In genomic region chr2:50306663-50307320, GRCm38 (mm10) we compare ENCODE assay signal across 7 mouse cellular contexts. TPM values are rescaled to one million over a fixed set of nuclear protein-coding genes. Genes with fewer than 3 reads are reported as not detected.
DNase-seq lines count a peak whose midpoint lies in the region; ATAC-seq and TF ChIP-seq lines count a peak whose summit lies in the region.

No protein-coding gene starts in this region.

- no peaks in the 10 kb centered on the region for H3K9me3 ChIP-seq in forebrain, embryonic 11.5 days (ENCODE audit: control insufficient read depth, low read length)
- H3K9me3 ChIP-seq in liver, embryonic 14.5 days (ENCODE audit: control insufficient read depth, low read length) = no peaks in the 10 kb centered on the region

- no peaks in the 10 kb centered on the region for H3K4me1 ChIP-seq in forebrain, embryonic 11.5 days (replicated peaks; ENCODE audit: control insufficient read depth, insufficient read depth, low read length)
- H3K4me1 ChIP-seq in liver, embryonic 14.5 days (replicated peaks; ENCODE audit: control insufficient read depth in 2 of 2, insufficient read depth in 2 of 2, low read length in 1 of 2) = no peaks in the 10 kb centered on the region

- peak; percentile 67; the same call in 1 of the 2 replicates for ATAC-seq in forebrain, embryonic 11.5 days (replicated peaks; ENCODE audit: low FRiP score)
- ATAC-seq in liver, embryonic 14.5 days (ENCODE audit: insufficient read depth) = no peak
- peak; percentile 55; the same call in 1 of the 2 replicates for ATAC-seq in neutrophil, adult 5-6 weeks (ENCODE audit: extremely low read depth, insufficient number of reproducible peaks, low FRiP score, poor library complexity, severe bottlenecking)

- no peak overlapping the region for H3K27ac ChIP-seq in forebrain, embryonic 11.5 days (ENCODE audit: low read depth, low read length)
- H3K27ac ChIP-seq in liver, embryonic 14.5 days = no peak overlapping the region

- 57% methylated on average over 9 of the region's 9 CpGs for WGBS in forebrain, embryonic 11.5 days
- WGBS in liver, embryonic 14.5 days (ENCODE audit: insufficient replicate concordance) = 38% methylated on average over 9 of the region's 9 CpGs

- no peak overlapping the region for H3K4me3 ChIP-seq in forebrain, embryonic 11.5 days (ENCODE audit: low read depth, low read length)
- H3K4me3 ChIP-seq in liver, embryonic 14.5 days (ENCODE audit: insufficient read depth in 1 of 2, low read depth in 2 of 2, low read length in 2 of 2) = no peak overlapping the region

- TF ChIP-seq EP300 in liver, embryonic 14.5 days (IDR thresholded peaks at IDR 0.05; ENCODE audit: low read depth) = no peak

- H3K4me2 ChIP-seq in forebrain, embryonic 11.5 days (ENCODE audit: low read depth, low read length, severe bottlenecking) = no peak overlapping the region
- H3K4me2 ChIP-seq in liver, embryonic 14.5 days (ENCODE audit: low read depth) = no peak overlapping the region

- H3K27me3 ChIP-seq in forebrain, embryonic 11.5 days (ENCODE audit: control insufficient read depth, insufficient read depth, low read length) = no peaks in the 10 kb centered on the region
- no peaks in the 10 kb centered on the region for H3K27me3 ChIP-seq in liver, embryonic 14.5 days (ENCODE audit: control insufficient read depth, insufficient read depth, low read length)

- no peak overlapping the region for H3K9ac ChIP-seq in forebrain, embryonic 11.5 days (ENCODE audit: low read length)
- H3K9ac ChIP-seq in liver, embryonic 14.5 days (replicated peaks) = no peak overlapping the region

- peak; percentile 20 for DNase-seq in urinary bladder, postnatal 25 days (ENCODE audit: low spot score)
- DNase-seq in urinary bladder, adult 2 months (ENCODE audit: low spot score) = no peak
- DNase-seq in adrenal gland, postnatal 36 days = peak; percentile 43 to 60
- DNase-seq in forebrain, embryonic 11.5 days (ENCODE audit: low spot score) = peak; percentile 64
- peak; percentile 26 for DNase-seq in induced T-regulatory cell, adult 2 months (ENCODE audit: low read depth)
- DNase-seq in liver, embryonic 14.5 days (ENCODE audit: low read depth in 3 of 3, low spot score in 3 of 3) = no peak

- no peaks in the 10 kb centered on the region for H3K36me3 ChIP-seq in forebrain, embryonic 11.5 days (ENCODE audit: control insufficient read depth, insufficient read depth, low read length)
- H3K36me3 ChIP-seq in liver, embryonic 14.5 days (replicated peaks; ENCODE audit: control insufficient read depth, insufficient read depth, low read depth) = no peaks in the 10 kb centered on the region

- peak; percentile 47; the same call in 1 of the 2 replicates for TF ChIP-seq CTCF in liver, embryonic 14.5 days (IDR thresholded peaks at IDR 0.05; ENCODE audit: low read depth)

RNA-seq across cellular contexts. Expression of gene Mmadhc, which starts 10.2 kb away (rescaled TPM):
- 85.4 and 101 TPM in 2 replicates for polyA plus RNA-seq in urinary bladder, adult 2 months (2012; rRNA removed)
- 100 to 1,000 TPM; 126 to 127 TPM for total RNA-seq in adrenal gland, postnatal 36 days (2021)
- 160 and 170 TPM in 2 replicates for polyA plus RNA-seq in forebrain, embryonic 11.5 days (2014; fragmentation: Nextera tagmentation; extraction: Ambion mirVana)
- polyA plus RNA-seq in liver, embryonic 14.5 days (2012; rRNA removed) = 38.0 and 43.7 TPM in 2 replicates
- 79.7 TPM in 2 replicates for polyA plus RNA-seq in liver, embryonic 14.5 days (2014; fragmentation: Nextera tagmentation; extraction: Ambion mirVana)
- 33.9 and 40.6 TPM in 2 replicates for total RNA-seq in neutrophil, adult 5-6 weeks (2017)

Comparison
In these comparisons a context has a peak if more than half of its experiments do, and no peak if none do; other contexts are left out.
1. DNase-seq: peak in urinary bladder, postnatal 25 days (single experiment), adrenal gland, postnatal 36 days (2 of 2), forebrain, embryonic 11.5 days (single experiment) and induced T-regulatory cell, adult 2 months (single experiment); none in urinary bladder, adult 2 months (single experiment) and liver, embryonic 14.5 days (0 of 3).